Mouse (Mus musculus) heart, postnatal 0 days (tissue): ENCODE measurements at regions not wholly inside any gene's neighbourhood (a gene's known extent, or its start where the extent isn't known, plus 50 kb on each side); places are given as distances from the start of the nearest gene placed in this dataset.

Experiments
- CTCF ChIP-seq: IDR thresholded peaks from 2 replicates; pipeline ENCODE4 v1.5.1; 2016; ENCODE audit warnings: antibody characterized with exemption, control low read depth, low read depth
- EP300 ChIP-seq: IDR thresholded peaks from 2 replicates; pipeline ENCODE4 v1.6.1; 2016; ENCODE audit warnings: antibody characterized with exemption, low read depth

DNA sequence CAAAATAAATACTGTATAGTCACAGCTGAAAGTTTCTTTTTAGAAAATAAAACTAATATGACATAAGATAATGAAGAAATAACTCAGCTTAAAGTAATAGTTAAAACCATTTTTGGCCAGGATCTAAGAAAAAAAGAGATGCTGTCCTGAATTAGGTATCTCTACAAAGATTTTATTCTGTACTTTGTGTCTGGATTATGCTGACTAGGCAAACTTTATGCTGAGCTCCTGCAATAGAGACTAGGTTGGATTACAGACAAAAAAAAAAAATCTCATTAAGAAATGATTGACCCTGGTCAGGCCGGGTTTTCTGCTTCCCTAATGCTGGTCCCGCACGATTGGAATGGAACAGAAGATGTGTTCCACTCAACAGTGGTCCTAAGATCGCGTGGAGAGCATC is 346.8 kb upstream of the Gm8871 start:
- no peak for TF ChIP-seq EP300
- no peak for TF ChIP-seq CTCF
